Mouse (Mus musculus) B cell, adult 2 months (primary cell): ENCODE data around the gene Pik3ap1.

Experiments used
- DNase-seq, 2 experiments: peaks; one replicate each; pipeline ENCODE4 v3.0.0; 2022

Pik3ap1 gene

DNA sequence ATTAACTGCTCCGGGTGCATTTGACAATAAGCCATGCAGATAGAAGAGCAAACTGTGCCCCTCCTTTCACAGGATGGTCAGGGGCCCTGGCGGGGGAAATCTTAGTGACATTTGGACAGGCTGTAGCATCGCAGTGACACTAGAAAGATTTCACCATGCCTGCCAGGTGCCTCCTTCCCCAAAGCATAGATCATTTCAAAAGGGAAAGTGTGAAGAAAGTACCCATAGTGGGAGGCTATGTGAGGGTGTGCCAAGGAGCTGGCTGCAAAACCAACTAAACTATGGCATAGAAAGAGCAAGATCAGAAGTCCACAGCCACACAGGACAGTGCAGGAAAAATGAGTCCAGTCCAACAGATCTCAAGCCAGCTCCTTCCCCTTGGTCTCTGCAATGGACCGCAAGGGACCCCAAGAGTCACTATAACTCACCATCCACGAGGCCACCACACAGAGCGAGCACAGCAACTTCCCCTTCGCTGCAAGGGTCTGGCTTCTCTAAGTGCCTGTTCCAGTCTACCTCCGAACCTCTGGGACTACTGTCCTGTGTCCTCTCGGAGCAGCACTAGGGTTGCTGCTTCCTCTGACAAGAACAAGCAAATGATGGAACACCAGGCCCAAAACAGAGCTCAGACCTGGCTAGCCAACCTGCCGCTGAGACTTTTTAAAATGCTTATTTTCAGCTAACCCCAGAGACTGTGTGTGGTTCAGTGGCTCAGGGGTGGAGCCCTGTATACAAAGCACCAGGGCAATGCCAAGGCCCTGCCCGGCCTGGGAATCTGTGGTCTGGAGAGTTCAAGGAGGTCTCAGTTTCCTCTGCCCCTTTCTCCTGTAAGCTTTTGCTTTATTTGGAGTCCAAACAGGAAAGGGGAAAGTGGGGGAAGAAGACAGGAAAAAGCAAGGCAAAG is 15.1 kb downstream of the Pik3ap1 start:
- DNase-seq = peak; percentile 71 to 75

DNA sequence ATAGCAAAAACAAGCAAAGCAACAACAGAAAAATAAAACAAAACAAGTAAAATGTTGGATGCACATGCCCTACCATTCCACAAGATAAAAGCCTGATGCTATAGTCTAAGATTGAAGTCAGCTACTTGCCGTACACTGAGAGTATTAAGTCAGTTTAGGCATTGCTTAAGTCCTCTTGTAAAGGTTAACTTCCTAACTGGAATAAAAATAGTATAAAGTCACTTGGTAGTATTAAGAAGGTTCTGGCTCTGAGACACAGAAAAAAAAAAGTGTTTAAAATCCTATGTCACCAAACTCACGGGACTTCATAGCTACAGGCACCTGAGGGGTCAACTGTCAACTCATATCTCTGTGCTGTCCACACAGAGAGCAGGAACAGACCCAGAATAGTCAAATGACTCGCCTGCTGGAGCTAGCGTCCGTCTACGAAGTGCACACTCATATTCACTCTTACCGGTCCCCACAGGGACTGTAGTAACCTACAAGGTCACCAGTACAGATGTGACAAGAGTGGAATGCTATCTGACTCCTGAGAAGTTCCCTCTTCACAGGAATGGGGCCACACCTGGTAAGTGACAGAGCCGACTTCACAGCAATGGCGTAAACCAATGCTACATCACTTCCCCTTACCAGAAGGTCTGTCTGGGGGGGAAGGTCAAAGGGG is 17.9 kb downstream of the Pik3ap1 start:
- DNase-seq = peak in 1 of 2 experiments; percentile 47

DNA sequence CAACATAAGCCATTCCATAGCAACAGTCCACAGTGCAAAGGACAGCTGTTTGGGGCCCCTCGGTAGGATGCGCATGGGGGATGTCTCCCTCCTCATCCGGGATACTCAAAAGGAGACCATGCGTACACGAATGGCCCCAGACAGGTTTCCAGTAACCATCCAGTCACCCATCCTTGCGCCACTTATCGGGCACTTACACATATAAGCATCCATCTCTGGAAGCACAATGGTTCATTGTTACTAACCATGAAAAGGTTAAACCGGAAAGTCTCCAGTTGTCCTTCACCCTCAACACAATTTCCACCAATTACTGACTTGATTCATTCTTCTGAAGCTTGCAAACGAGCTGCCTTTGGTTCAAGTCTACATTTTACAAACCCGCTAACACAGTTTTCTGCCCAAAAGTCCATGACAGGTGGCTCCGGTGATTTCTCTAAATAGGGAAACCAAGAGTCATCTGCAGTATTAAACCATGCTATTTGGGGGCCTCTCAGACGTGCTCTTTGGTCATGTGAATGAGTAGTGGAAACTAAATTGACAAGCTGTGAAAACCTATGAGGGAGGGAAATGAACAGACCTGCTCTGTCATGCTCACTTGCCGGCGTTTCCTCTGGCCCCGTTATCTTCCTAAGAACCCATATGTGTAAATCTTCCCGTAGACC is 18.6 kb downstream of the Pik3ap1 start:
- DNase-seq = peak in 1 of 2 experiments; percentile 44

DNA sequence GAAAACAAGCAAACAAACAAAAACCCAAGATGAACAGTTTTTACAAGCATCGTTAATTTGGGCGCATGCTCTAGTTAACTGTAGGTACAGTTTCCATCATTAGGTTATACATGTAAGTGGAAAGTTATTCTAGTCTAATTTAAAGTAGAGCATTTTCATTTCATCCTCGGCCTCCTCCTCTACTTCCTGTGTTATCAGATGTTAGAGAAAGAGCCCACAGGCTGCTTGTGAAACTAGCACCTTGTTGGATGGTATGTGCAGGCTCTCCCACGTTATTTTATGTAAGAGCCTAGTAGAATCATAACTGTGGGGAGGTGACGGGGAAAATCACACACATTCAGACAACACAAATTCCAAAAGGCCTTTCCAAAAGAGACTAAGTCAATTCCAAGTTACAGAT is 19.3 kb downstream of the Pik3ap1 start:
- DNase-seq = no peak

DNA sequence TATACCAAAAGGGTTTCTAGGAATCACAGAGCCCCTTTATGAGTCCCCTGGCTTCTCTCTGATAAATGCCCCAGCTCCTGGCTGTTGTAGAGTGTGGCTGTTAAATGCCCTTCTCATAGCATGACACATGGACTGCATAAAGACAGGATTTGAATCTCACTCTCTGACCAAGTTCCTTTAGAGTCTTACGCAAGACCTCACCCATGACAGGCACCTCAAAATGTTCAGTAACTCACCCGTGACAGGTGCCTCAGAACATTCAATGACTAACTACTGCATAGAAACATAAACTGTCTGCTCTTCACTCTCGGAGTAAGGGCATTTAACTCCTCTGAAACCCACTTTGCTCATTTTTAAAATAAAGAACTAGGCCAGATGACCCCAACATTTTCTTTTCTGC is 20.4 kb downstream of the Pik3ap1 start:
- peak; percentile 50 to 64 for DNase-seq

DNA sequence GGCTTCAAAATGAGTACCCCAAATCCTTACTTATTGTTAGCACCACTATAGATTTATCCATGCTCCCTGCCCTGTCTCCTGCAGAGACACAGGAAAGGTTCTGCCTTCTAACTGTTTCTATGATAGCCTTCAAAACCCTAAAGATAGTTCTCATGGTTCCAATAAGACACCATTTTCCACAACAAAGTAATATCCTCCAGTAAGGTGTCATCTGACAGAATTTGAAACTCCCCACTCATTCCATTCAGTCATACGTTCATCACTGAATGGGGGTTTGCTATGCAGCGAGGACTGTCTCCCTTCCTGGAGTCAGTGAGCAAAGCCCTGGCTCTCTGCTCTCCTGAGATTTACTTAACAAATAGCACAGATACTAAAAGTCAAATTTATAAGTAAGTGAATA is 21.9 kb downstream of the Pik3ap1 start:
- no peak for DNase-seq

DNA sequence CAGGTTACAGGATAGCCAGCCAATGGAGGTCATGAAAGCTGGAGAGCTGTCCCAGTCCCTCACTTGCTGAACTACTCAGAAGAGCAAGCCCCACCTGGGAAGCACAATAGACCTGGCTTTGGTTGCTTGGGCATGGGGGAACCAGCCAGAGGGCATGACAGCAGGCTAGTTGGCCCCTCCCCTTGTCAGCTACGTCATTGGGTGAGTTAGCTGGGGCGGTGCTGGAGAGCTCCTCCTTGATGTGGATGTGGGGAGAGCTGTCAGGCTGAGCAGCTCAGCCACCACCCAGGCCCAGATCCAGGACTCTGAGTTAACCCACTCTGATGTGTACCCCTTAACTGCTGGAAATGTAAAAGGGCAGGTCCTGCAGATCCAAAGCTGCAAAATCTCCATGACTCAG is 24.4 kb downstream of the Pik3ap1 start:
- peak; percentile 77 to 82 for DNase-seq

DNA sequence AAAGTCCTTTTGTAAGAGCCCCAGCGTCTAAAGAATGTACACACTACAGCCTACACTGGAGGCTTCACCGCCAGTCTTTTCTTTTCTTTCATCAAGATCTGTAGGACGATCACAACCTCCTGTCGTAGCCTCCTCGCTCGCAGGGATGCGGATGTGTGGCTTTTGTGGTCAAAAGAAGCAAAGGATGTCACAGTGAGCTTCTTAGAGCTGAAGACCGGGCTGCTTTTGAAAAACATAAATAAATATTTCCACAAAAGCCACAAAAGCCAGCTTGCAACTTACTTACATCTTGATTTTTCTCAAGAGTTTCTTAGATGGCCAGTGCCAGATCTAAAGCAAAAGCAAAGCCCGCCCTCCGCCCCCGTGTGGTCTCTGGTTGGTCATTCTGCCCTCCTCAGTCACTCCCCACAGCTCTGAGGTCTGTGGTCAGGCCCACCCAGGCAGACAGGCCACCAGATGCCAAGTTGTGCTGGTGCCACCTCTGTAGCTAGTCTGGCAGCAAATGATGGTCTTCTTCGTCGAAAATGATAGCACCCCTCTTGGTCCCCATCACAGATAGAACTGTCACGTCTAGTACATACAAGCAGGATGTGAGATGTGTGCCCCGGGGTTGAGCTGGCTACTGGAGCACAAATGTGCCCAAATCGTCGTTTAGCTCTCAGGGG is 30.5 kb downstream of the Pik3ap1 start:
- DNase-seq = peak; percentile 62

DNA sequence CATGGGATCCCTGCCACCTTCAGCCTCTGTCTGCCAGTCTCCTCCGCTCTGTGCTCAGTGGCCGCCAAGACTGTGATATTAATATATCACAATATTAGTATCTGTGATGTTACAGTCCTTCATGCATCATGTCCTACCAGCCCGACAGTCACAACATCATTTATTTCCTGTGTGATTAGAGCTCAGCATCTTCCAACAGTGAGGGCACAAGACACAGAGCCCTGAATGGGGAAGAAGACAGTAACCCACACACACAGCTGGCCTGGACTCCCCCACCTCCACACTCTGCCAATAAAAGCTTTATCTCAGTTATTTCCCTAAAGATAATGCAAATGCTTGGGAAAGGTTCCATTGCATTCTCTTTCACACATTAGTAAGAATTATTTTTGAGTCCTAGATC is 35.3 kb downstream of the Pik3ap1 start:
- peak; percentile 54 to 60 for DNase-seq

DNA sequence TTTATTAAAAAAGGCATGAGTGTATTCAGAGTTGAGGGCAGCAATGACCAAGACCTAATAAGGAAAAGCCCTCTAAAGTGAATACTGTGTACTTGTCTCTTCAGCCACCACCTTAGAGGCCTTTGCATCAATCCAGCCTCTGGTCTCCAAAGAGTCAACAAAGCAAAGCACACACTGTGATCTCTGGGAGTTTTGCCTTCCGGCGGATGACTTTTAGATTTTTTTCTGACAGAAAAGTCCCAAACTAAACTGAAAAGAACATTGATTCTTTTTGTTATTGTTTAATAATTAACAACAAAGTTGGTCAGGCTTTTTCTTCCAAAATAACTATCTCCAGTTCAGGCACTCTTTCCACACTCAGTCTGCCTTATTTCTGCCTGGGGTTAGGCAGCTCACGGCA is 36.7 kb downstream of the Pik3ap1 start:
- DNase-seq = no peak

DNA sequence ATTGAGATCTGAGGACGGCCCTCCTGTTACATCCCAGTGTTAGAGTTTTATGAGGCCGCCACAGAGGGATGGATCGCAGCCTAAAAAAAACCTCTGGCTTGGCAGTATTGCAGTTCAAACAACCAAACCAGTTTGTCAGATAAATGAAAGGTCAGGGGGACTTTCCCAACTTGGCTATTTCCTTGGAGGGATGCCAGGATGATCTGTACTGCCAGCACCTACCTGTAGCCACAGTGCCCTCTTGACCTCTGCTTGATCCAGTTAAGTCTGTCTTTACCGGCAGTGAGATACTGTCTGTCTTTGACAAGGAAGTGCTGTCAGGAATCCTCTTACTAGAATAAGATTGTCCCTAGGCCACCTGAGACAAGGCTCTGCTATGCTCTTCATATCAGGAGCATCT is 37.6 kb downstream of the Pik3ap1 start:
- DNase-seq = no peak

DNA sequence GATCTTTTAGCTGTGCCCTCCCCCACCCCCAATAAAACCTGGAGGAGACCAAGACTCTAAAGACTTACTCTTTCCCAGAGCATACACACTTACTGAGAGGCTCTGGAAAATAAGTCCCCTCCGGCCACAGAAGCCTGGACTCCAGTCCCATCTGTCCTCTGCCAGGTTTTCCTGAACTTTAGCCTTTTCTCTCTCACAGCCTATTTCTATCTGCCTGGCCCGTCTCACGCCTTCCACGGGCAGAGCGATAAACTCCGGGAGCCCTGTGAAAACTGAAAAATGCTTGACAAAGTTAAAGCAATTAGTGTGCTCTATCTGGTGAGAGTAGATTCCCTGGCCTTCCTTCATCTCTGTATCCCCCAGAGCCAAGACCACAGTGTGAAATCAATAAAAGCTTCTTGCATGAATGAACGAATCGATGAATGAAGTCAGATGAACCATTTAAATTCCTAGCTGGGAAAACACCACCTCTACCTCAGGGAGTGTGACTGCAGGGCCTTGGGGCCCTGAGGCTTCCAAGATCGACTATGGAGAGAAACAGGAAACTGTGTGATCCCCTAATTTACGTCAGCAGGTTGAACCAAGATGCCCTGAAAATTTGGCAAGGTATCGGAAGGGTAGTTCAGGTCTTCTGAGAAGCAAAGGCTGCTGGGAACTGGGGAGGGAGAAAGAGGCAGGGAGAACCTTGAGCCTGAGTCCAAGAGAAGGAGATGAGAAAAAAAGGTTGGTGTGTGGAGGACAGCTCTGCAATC is 38.6 kb downstream of the Pik3ap1 start:
- DNase-seq = no peak

DNA sequence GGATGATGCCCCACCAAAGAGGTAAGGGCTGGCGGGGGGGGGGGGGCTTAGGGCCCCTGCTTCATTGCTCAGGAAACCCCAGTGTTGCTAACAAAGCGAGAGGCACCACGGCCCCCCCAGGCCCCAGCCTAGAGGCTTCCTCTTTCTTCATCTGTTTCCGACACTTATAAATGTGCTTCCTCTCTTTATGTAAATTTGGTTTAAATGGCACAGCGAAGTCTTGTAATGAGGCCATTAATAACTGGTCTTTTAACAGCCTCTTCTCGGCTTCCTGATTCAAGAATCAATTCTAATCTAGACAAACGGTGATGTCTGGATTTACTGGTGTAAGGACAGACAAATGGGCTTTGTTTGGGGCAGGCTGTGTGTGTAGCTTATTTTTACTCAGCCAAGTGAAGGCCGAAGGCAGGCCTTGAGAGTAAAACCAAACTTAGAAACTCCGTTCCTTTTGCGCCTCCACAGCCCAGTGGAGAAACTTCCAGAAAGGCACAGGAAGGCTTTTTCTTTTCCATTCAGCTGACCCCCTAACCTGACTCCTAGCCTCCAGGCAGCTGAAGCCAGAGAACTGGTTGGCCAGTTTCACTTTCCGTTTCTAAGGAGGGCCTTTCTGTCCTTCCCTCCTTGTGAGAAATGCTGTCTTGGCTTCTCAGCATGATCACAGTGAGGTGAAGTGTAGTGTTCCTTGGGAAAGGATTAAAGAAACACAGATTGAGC is 39.7 kb downstream of the Pik3ap1 start:
- DNase-seq = peak; percentile 87 to 90

DNA sequence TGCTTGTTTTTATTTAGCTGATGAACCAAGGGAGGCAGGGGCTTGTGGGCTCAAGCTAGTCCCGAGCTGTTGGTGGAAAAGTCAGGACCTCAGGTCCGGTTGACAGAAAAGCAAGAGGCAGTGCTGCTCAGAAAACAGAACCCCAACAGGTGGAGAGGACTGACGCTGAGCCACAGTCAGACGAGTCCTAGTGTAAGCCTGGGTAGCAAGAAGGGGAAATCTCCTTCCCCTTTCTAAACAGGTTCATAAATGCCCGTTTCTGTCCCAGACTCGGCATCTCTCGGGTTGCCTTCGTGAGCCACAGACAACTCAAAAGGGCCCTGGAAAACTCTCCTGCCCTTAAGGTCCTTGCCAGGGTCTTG is 40.3 kb downstream of the Pik3ap1 start:
- peak in 1 of 2 experiments; percentile 77 for DNase-seq

DNA sequence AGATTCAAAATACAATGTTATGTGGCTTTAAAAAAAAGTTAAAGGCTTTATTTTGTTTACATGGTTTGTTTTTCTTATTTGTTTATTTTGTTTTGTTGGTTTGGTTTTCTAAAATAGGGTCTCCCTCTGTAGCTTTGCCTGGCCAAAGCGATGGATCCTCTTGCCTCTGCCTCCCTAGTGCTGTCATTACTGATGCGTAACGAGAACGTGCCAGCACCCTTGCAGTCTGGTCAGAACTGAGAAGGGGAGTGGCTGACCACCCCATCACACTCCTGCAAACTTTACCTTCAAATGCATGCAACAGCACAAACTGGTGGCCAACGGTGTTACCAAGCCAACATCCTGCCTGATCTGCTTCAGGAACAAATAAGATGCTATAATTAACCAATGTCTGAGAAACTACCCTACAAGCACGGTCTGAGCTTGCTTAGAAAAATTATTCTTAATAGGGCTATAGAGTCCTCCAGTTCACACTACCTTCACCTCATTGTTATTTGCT is 42.3 kb downstream of the Pik3ap1 start:
- peak in 1 of 2 experiments; percentile 26 for DNase-seq

DNA sequence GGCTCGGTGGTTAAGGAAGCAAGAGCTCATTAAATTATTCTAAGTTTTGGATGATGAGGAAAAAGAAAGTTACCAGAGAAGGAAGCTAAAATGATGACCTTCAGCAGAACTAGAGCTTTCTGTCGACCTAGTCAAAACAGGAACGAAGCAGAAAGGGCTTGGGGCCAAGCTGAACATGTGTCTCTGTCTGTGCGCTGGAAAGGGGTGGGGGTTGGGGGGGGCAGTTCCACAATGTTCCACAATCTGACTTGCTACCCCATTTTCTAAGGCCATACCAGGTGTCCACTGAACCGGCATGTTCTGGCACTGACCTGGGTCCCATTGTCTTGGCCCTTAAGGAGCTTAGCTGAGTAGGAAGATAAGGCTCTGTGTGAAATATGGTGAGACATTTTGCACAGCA is 43.2 kb downstream of the Pik3ap1 start:
- peak; percentile 44 to 45 for DNase-seq

DNA sequence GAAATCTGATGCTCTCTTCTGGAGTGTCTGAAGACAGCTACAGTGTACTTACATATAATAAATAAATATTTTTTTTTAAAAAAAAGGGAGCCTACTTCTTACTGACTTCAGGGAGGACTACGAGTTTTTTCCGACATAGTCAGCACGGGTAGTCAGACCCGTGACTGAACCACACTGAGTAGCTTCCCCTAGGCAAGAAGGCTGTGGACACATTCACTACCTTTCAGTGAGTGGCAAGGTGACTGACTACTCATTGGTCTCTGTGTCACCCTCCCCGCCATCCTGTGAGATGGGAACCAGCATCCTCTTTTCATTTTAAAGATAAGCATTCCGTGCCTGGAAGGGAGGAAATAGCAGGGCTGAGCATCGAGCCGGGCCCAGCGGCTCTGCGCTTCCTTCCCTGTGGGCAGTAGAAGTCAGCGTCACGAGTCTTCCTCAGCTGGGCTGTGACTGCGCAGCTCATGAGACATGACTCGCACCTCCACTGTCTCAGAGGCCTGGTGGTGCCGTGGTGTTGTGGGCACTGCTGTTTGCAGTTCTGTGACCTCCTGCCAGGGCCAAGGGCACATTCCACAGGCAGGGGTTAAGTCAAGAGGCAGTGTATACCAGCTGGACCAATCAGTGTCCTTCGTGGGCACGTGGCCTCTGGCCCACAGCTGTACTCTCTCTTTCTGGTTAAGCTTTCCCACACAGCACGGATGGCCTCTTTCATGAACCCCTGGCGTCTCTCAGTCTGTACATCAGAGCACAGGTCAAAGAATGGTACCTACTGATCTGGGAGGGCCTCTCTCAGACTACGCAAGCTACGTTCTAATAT is 45.7 kb downstream of the Pik3ap1 start:
- DNase-seq = peak; percentile 81 to 83

DNA sequence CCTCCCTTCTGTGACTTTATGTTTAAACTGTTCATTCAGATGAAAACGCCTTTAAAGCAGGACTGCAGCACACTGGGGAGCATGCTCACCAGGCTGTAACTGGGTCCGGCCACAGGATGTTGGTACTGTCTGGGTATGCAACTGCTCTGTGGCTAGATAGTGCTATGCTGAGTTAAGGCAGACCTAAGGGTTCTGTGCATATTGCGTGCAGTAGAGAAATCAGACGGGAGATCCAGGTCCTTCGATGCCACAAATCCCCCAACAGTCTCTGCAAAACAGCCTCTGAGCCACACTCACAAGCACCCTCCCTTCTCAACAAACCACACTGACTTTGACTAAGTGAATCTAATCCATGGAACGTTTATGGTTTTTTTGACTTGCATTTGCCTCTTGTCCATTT is 46.5 kb downstream of the Pik3ap1 start:
- DNase-seq = peak; percentile 35 to 38

DNA sequence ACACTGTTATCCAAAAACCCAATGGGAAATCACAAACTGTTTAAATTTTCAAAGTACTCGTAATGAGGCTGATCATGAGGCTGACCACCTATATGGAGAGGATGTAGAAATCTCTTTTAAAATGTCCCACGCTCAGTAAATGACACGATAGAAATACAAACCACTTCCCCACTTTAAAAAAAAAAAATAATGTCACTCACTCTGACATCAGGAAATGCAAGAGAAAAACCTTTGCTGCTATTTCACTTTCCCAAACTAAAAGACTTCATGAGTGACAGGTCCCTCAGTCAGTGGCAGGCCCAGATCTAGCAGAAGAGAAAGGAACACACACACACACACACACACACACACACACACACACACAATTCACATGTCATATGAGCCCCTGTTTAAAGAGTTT is 49.2 kb downstream of the Pik3ap1 start:
- no peak for DNase-seq

DNA sequence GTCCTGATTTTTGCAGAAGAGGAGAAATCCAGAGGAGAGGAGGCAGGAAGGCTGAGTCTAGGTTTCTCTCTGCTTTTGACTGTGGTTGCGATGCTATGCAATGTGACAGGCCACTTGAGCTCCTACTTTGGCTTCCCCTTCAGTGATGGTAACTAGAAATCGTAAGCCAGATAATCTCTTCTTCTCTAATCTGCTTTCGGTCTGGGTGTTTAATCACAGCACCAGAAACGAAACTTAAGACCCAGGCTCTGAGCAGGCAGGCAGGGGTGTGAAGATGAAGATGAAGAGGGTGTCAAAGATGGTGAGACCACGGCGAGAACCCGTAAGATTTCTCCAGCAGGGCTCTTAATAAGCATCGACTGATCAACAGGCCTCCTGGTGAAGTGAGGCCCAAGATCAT is 51.9 kb downstream of the Pik3ap1 start:
- DNase-seq = no peak

DNA sequence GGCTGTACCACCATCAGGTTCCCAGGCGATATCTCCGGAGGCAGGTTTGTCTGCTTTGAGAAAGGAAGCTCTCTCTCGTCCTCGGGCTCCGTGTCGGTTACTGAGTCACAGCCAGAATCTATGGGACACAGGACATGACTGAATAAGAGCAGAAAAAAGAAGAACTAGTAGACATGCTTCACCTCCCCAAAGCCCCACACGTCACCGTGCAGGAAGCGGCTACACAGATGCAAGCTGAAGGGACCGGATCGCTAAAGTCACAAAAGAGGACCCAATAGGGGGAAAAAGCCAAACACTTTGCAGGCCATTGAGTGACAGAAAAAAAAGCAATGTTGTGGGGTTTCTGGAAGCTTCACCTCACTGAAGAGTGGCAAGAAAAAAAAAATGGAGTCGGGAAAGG is 52.7 kb downstream of the Pik3ap1 start:
- peak; percentile 88 to 90 for DNase-seq
